Mouse (Mus musculus): ENCODE measurements around the gene Zfhx3. TPM values are rescaled to one million over a fixed set of nuclear protein-coding genes. Genes with fewer than 3 reads are reported as not detected.

Zfhx3 gene
- total and polyA plus RNA-seq, 2 experiments from 2014 or later, result 9.6 to 13.8 TPM

DNA sequence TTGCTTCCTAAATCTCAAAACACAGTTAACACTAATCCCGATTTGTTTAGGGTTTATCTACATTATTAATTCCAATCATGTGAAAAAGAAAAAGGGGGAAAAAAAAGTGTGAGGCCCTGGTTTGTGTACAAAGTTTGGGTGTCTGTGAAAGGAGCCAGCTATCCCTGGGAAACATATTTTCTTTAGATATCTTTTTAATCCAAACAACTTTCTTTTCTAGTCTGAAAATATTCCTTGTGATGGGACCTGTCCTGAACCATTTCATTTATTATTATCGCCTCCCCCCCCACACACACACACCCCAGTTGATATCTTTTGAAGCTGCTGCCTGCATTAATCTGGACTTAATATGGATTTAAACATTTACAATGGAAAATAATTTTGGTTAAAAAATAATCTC, 670.8 kb downstream of the Zfhx3 start:
- WGBS, result 50% methylated on average over 2 of the region's 2 CpGs
- no peak overlapping the region for H3K4me2 ChIP-seq (ENCODE audit: low read depth)
- TF ChIP-seq CTCF (IDR thresholded peaks at IDR 0.05; ENCODE audit: low read depth), result no peak
- ATAC-seq (no peak), DNase-seq (no peak)
- H3K36me3 ChIP-seq (ENCODE audit: insufficient read depth), result no peaks in the 10 kb centered on the region
- no peaks in the 10 kb centered on the region for H3K9me3 ChIP-seq (ENCODE audit: low read length)
- no peak overlapping the region for H3K4me3 ChIP-seq (ENCODE audit: low read depth, low read length)
- H3K4me1 ChIP-seq (ENCODE audit: insufficient read depth), result no peaks in the 10 kb centered on the region
- H3K27ac ChIP-seq (ENCODE audit: low read depth, low read length), result no peak overlapping the region
- no peak overlapping the region for H3K9ac ChIP-seq
- no peaks in the 10 kb centered on the region for H3K27me3 ChIP-seq (ENCODE audit: insufficient read depth, low read length)

DNA sequence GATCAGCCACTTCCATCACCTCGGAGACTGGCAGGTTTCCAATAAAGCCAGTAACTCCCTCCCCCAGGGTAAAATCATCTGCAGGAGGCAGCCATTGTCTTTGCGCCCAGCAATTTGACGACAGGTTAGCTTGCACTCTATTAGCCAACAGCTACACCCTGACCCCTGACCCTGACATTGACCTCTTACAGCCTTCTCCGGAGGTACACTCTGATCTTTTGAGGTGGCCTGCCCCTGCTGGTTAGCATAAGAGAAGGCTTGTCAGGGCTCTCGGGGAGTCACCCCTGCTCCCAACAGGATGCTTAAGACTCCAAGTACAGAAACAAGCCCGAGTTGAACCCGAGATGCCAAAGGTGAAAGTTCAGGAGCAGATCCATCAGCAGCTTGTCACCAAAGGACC, 678.9 kb downstream of the Zfhx3 start:
- no peak for DNase-seq
- no peak overlapping the region for H3K4me3 ChIP-seq (ENCODE audit: low read depth, low read length)
- no peak overlapping the region for H3K27ac ChIP-seq (ENCODE audit: low read depth, low read length)
- H3K36me3 ChIP-seq (ENCODE audit: insufficient read depth), result no peaks in the 10 kb centered on the region
- no peak for TF ChIP-seq CTCF (IDR thresholded peaks at IDR 0.05; ENCODE audit: low read depth)
- H3K9me3 ChIP-seq (ENCODE audit: low read length), result no peaks in the 10 kb centered on the region
- H3K27me3 ChIP-seq (ENCODE audit: insufficient read depth, low read length), result no peaks in the 10 kb centered on the region
- no peak overlapping the region for H3K4me2 ChIP-seq (ENCODE audit: low read depth)
- no peak for ATAC-seq
- 39% methylated on average over 7 of the region's 7 CpGs for WGBS
- H3K4me1 ChIP-seq (ENCODE audit: insufficient read depth), result no peaks in the 10 kb centered on the region
- H3K9ac ChIP-seq, result no peak overlapping the region

DNA sequence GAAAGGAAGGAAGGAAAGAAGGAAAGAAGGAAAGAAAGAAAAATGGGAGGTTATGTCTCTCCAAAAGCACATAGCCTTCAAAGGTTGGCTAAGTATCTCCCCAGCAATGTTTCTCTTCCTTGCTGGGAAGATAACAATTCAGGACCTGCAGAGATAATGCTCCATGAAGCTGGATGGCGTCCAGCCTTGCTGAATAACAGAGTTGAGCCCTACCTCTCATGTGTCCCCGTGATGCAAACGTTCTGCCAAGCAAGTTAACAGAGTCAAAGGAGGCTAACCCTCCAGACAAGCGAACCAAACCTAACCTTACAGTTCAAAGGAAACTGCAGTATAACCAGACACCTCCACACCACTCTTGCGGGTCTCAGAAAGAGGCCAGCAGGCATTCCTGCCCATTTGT, 681.2 kb downstream of the Zfhx3 start:
- Histone ChIP-seq H3K27ac (ENCODE audit: low read depth, low read length) (no peak overlapping the region), H3K9me3 (ENCODE audit: low read length) (no peaks in the 10 kb centered on the region), H3K4me1 (ENCODE audit: insufficient read depth) (no peaks in the 10 kb centered on the region), H3K9ac (no peak overlapping the region), H3K4me3 (ENCODE audit: low read depth, low read length) (no peak overlapping the region), H3K27me3 (ENCODE audit: insufficient read depth, low read length) (no peaks in the 10 kb centered on the region), H3K4me2 (ENCODE audit: low read depth) (no peak overlapping the region), H3K36me3 (ENCODE audit: insufficient read depth) (no peaks in the 10 kb centered on the region)
- DNase-seq (no peak), ATAC-seq (no peak)
- 56% methylated on average over 5 of the region's 5 CpGs for WGBS
- no peak for TF ChIP-seq CTCF (IDR thresholded peaks at IDR 0.05; ENCODE audit: low read depth)

DNA sequence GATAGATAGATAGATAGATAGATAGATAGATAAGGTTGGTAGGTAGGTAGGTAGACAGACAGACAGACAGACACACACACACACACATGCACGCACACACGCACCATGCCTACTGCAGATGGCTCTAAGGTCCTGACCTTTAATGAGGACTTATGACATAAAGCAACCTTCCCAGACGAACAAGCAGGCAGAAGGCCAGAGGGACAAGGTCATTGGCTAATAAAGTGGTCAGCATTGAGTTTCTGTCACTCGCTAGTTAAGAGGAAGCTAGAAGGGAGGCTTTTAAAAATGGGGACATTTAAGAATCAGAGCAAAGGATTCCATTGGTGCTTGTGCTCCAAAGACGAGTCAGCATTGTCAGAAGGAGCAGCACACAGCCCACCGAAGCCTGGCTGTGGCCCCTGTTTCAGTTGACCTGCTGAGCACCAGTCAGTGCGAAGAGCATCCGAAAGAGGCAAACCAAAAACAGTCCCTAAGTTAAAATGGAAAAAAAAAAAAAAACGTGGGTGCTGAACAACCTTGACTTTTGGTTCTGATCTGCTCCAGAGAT, 683.2 kb downstream of the Zfhx3 start:
- DNase-seq, result no peak
- no peak overlapping the region for H3K4me3 ChIP-seq (ENCODE audit: low read depth, low read length)
- H3K9ac ChIP-seq, result no peak overlapping the region
- ATAC-seq, result no peak
- WGBS, result 87% methylated on average over 9 of the region's 9 CpGs
- no peaks in the 10 kb centered on the region for H3K36me3 ChIP-seq (ENCODE audit: insufficient read depth)
- H3K4me1 ChIP-seq (ENCODE audit: insufficient read depth), result no peaks in the 10 kb centered on the region
- no peaks in the 10 kb centered on the region for H3K9me3 ChIP-seq (ENCODE audit: low read length)
- no peak for TF ChIP-seq CTCF (IDR thresholded peaks at IDR 0.05; ENCODE audit: low read depth)
- H3K27ac ChIP-seq (ENCODE audit: low read depth, low read length), result no peak overlapping the region
- H3K27me3 ChIP-seq (ENCODE audit: insufficient read depth, low read length), result no peaks in the 10 kb centered on the region
- no peak overlapping the region for H3K4me2 ChIP-seq (ENCODE audit: low read depth)

DNA sequence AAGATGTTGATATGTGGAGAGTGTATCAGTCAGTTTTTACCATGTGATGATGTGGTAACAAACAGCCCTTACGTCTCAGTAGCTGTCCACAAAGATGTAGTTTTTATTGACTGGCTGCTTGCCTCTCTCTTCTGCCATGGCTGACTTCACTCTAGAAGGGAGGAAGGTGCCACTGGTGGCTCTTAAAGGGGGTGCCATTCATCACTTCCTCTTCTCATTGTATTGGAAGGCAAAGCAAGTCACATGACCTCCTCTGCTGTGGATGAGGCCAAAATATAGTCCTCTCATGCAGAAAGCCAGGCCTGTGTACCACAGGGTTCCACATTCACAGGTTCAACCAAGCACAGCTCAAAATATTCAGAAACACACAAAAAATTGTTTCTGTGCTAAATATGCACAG, 688.6 kb downstream of the Zfhx3 start:
- DNase-seq (no peak), ATAC-seq (no peak)
- H3K4me3 ChIP-seq (ENCODE audit: low read depth, low read length), result no peak overlapping the region
- H3K9me3 ChIP-seq (ENCODE audit: low read length), result no peaks in the 10 kb centered on the region
- no peak overlapping the region for H3K9ac ChIP-seq
- H3K27ac ChIP-seq (ENCODE audit: low read depth, low read length), result no peak overlapping the region
- no peaks in the 10 kb centered on the region for H3K27me3 ChIP-seq (ENCODE audit: insufficient read depth, low read length)
- no peaks in the 10 kb centered on the region for H3K4me1 ChIP-seq (ENCODE audit: insufficient read depth)
- H3K36me3 ChIP-seq (ENCODE audit: insufficient read depth), result no peaks in the 10 kb centered on the region
- no peak for TF ChIP-seq CTCF (IDR thresholded peaks at IDR 0.05; ENCODE audit: low read depth)
- 89% methylated on average over 1 of the region's 1 CpGs for WGBS
- no peak overlapping the region for H3K4me2 ChIP-seq (ENCODE audit: low read depth)

DNA sequence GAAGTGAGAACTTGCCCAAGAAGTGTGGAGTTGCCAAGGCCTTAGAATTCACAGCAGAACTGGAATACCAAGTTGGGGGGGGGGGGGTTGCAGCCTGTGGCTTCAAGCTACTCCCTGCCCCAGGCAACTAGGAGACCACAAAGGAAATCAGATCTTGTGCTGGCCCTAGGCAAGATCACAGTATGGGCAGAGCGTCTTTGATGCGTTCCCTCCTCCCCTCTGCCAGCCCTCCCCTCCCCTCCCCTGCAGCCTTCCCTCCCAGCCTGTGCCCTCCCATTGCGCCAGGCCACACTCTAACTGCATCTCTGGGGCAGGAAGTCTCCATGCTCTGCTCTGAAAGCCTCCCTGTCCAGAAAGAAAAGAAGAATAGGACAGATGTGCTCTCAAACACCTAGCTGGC, 691.8 kb downstream of the Zfhx3 start:
- no peak overlapping the region for H3K27ac ChIP-seq (ENCODE audit: low read depth, low read length)

DNA sequence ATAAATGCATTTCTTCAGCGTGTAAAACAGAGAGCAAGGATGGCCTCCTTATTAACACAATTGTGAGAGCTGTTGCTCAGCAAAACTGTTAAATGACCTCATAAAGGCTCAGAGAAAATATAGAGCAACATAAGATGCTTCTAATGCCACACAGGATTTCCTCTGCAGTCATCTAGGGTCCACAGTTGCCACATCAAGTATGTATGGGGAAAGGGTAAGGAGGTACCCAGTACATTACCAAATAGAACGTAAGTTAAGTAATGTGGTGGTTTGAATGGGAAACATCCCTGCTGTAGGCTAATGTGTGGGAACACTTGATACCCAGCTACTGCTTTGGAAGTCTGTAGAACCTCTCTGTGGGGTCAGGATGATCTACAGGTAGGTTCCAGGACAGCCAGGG, 695.4 kb downstream of the Zfhx3 start:
- ATAC-seq, result no peak
- H3K4me1 ChIP-seq (ENCODE audit: insufficient read depth), result no peaks in the 10 kb centered on the region
- DNase-seq, result no peak
- 93% methylated on average over 2 of the region's 2 CpGs for WGBS
- no peaks in the 10 kb centered on the region for H3K36me3 ChIP-seq (ENCODE audit: insufficient read depth)
- H3K9me3 ChIP-seq (ENCODE audit: low read length), result no peaks in the 10 kb centered on the region
- TF ChIP-seq CTCF (IDR thresholded peaks at IDR 0.05; ENCODE audit: low read depth), result no peak
- no peak overlapping the region for H3K4me2 ChIP-seq (ENCODE audit: low read depth)
- H3K4me3 ChIP-seq (ENCODE audit: low read depth, low read length), result no peak overlapping the region
- no peak overlapping the region for H3K27ac ChIP-seq (ENCODE audit: low read depth, low read length)
- no peaks in the 10 kb centered on the region for H3K27me3 ChIP-seq (ENCODE audit: insufficient read depth, low read length)
- H3K9ac ChIP-seq, result no peak overlapping the region

More for the DNA sequence above, 691.8 kb downstream of the Zfhx3 start:
- no peak for TF ChIP-seq CTCF (IDR thresholded peaks at IDR 0.05; ENCODE audit: low read depth)
- ATAC-seq (no peak), DNase-seq (no peak)
- Histone ChIP-seq H3K4me3 (ENCODE audit: low read depth, low read length) (no peak overlapping the region), H3K4me1 (ENCODE audit: insufficient read depth) (no peaks in the 10 kb centered on the region), H3K4me2 (ENCODE audit: low read depth) (no peak overlapping the region), H3K36me3 (ENCODE audit: insufficient read depth) (no peaks in the 10 kb centered on the region), H3K27me3 (ENCODE audit: insufficient read depth, low read length) (no peaks in the 10 kb centered on the region), H3K9me3 (ENCODE audit: low read length) (no peaks in the 10 kb centered on the region), H3K9ac (no peak overlapping the region)
- WGBS, result 50% methylated on average over 3 of the region's 3 CpGs

DNA sequence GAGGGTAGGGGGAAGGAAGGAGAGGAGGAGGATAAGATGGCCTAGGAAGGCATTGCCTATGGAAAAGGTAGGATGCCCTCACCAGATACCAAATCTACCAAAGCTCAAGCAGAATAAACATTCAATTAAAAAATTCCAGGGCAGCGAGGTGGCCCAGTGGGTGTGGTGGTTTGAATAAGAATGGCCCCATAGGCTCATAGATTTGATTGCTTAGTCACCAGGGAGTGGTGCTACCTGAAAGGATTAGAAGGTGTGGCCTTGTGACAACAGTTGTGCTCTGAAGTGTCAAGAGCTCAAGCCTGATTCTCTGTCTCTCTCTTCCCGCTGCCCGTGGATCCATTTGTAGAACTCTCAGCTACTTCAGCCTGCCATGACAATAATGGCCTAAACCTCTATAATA, 703.2 kb downstream of the Zfhx3 start:
- ATAC-seq, result no peak
- H3K4me2 ChIP-seq (ENCODE audit: low read depth), result no peak overlapping the region
- H3K36me3 ChIP-seq (ENCODE audit: insufficient read depth), result no peaks in the 10 kb centered on the region
- H3K4me1 ChIP-seq (ENCODE audit: insufficient read depth), result no peaks in the 10 kb centered on the region
- H3K9me3 ChIP-seq (ENCODE audit: low read length), result no peaks in the 10 kb centered on the region
- no peaks in the 10 kb centered on the region for H3K27me3 ChIP-seq (ENCODE audit: insufficient read depth, low read length)
- TF ChIP-seq CTCF (IDR thresholded peaks at IDR 0.05; ENCODE audit: low read depth), result no peak
- H3K9ac ChIP-seq, result no peak overlapping the region
- H3K4me3 ChIP-seq (ENCODE audit: low read depth, low read length), result no peak overlapping the region
- no peak overlapping the region for H3K27ac ChIP-seq (ENCODE audit: low read depth, low read length)
- no peak for DNase-seq
- whole genome bisulfite sequencing, result 79% methylated on average over 3 of the region's 3 CpGs
